27 mouse cellular contexts compared by ENCODE assay signal in the genomic region with DNA sequence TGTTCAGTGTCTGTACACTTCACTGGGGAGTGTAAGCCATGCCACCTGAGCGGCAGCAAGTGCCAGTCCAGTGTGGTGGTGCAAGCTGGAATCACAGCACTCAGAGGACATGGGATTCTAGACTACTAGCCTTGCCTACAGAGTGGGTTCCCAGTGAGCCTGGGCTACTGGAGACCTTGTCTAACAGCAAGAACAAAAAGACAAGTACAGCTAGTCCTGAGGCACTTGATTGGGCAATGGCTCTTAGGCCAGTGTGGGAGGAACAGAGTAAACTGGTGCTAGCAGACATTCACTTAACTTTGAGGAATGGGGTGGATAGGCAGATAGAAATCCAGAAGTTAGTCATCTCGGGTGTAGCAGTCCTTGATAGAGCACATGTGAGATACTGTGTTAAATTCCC. TPM values are rescaled to one million over a fixed set of nuclear protein-coding genes. Genes with fewer than 3 reads are reported as not detected.
DNase-seq lines count a peak whose midpoint lies in the region; ATAC-seq and TF ChIP-seq lines count a peak whose summit lies in the region.
"Had no signal": no experiment of that assay in that cellular context is flagged by ENCODE, and none has a peak within 500 bp of the region (broad histone marks: within the 10 kb centered on the region; RNA-seq: fewer than 3 reads in every experiment).

No protein-coding gene starts in this region.

- 86% methylated on average over 2 of the region's 2 CpGs for WGBS in heart, adult 2 months
- 88% methylated on average over 2 of the region's 2 CpGs for WGBS in cerebellum, adult 2 months

- TF ChIP-seq POLR2A in heart, adult 2 months (IDR thresholded peaks at IDR 0.05; ENCODE audit: insufficient read depth, low read depth, low read length): no peak
- no peak for TF ChIP-seq POLR2A in cerebellum, adult 2 months (IDR thresholded peaks at IDR 0.05; ENCODE audit: borderline replicate concordance, insufficient read depth, low read length)

- no peak overlapping the region for H3K27ac ChIP-seq in heart, adult 2 months
- no peak overlapping the region for H3K27ac ChIP-seq in cerebellum, adult 2 months (ENCODE audit: insufficient read depth, low read length)
- H3K27ac ChIP-seq: forebrain, embryonic 15.5 days; hindbrain, postnatal 0 days; intestine, embryonic 15.5 days; kidney, postnatal 0 days; limb, embryonic 10.5 days; limb, embryonic 15.5 days; midbrain, embryonic 12.5 days; neural tube, embryonic 12.5 days had no signal

- TF ChIP-seq EP300 in heart, adult 2 months (IDR thresholded peaks at IDR 0.05; ENCODE audit: insufficient read depth, low read depth, low read length): no peak

- H3K27me3 ChIP-seq in heart, adult 2 months (ENCODE audit: control insufficient read depth, insufficient read depth, low read length): no peaks in the 10 kb centered on the region
- H3K27me3 ChIP-seq in G1E (ENCODE audit: insufficient read depth, low read length): no peaks in the 10 kb centered on the region
- H3K27me3 ChIP-seq in cerebellum, adult 2 months (ENCODE audit: control insufficient read depth, insufficient read depth, low read length): no peaks in the 10 kb centered on the region
- H3K27me3 ChIP-seq: forebrain, embryonic 15.5 days; intestine, embryonic 15.5 days; limb, embryonic 15.5 days; midbrain, embryonic 12.5 days; neural tube, embryonic 12.5 days; Patski had no signal

- H3K79me2 ChIP-seq in heart, adult 2 months (replicated peaks; ENCODE audit: control insufficient read depth, insufficient read depth, low read length): peaks cover 1% of the 10 kb centered on the region

- H3K9ac ChIP-seq in heart, adult 2 months (ENCODE audit: low read depth, low read length): no peak overlapping the region
- H3K9ac ChIP-seq: forebrain, embryonic 15.5 days; intestine, embryonic 15.5 days; limb, embryonic 15.5 days; midbrain, embryonic 12.5 days; neural tube, embryonic 12.5 days had no signal

- intact Hi-C loops in heart, adult 2 months (cut with DNase I): no loop called here

- H3K4me1 ChIP-seq in heart, adult 2 months (ENCODE audit: control insufficient read depth, insufficient read depth, low read length): peaks cover 4% of the 10 kb centered on the region
- peaks cover 40% of the 10 kb centered on the region for H3K4me1 ChIP-seq in G1E (ENCODE audit: insufficient read depth, low read depth, low read length)
- H3K4me1 ChIP-seq in cerebellum, adult 2 months (ENCODE audit: control insufficient read depth, insufficient read depth, low read length): no peaks in the 10 kb centered on the region

- TF ChIP-seq CTCF in heart, adult 2 months (IDR thresholded peaks at IDR 0.05): no peak
- no peak for TF ChIP-seq CTCF in G1E (IDR thresholded peaks at IDR 0.05; ENCODE audit: low read depth, low read length)
- TF ChIP-seq CTCF in cerebellum, adult 2 months (IDR thresholded peaks at IDR 0.05; ENCODE audit: borderline replicate concordance, insufficient read depth, low read depth, low read length): no peak

- H3K4me3 ChIP-seq in heart, adult 2 months: no peak overlapping the region
- H3K4me3 ChIP-seq in G1E (ENCODE audit: low read depth, low read length): peak overlapping the region; percentile 58
- no peak overlapping the region for H3K4me3 ChIP-seq in cerebellum, adult 2 months (replicated peaks; ENCODE audit: insufficient read depth, low read depth, low read length)
- H3K4me3 ChIP-seq: intestine, embryonic 15.5 days; neural tube, embryonic 12.5 days had no signal

- H3K9me3 ChIP-seq in G1E (replicated peaks): no peaks in the 10 kb centered on the region
- H3K9me3 ChIP-seq: forebrain, embryonic 15.5 days; intestine, embryonic 15.5 days; limb, embryonic 10.5 days; limb, embryonic 15.5 days; midbrain, embryonic 12.5 days; neural tube, embryonic 12.5 days had no signal

- peak; percentile 82 for DNase-seq in heart, adult 11 months
- no peak for DNase-seq in heart, adult 2 months
- peak; percentile 31 for DNase-seq in 416B (ENCODE audit: low read depth)
- DNase-seq in G1E (ENCODE audit: low spot score): no peak
- peak; percentile 83 for DNase-seq in gonadal fat pad, adult 2 months (ENCODE audit: low read depth)
- no peak for DNase-seq in layer of hippocampus, adult 18-20 months (ENCODE audit: low spot score in 2 of 2)
- no peak for DNase-seq in cerebellum, adult 2 months
- DNase-seq: adrenal gland, postnatal 14 days; cerebellum, adult 18-20 months; cerebellum, postnatal 14 days; gastrocnemius, postnatal 25 days; heart, postnatal 14 days; kidney, adult 2 months; kidney, postnatal 4 days; layer of hippocampus, postnatal 36 days; lung, adult 2 months; thymus, adult 2 months; thymus, postnatal 36 days had no signal

- H3K36me3 ChIP-seq in heart, adult 2 months (ENCODE audit: control insufficient read depth, insufficient read depth, low read length): no peaks in the 10 kb centered on the region
- H3K36me3 ChIP-seq in G1E (replicated peaks): peaks cover 51% of the 10 kb centered on the region

- ATAC-seq in G1E (ENCODE audit: extremely low read depth, insufficient number of reproducible peaks, low FRiP score, poor library complexity, severe bottlenecking): no peak
- ATAC-seq: forebrain, embryonic 15.5 days; hindbrain, postnatal 0 days; intestine, embryonic 15.5 days; Patski had no signal

RNA-seq across cellular contexts. Expression of a gene that starts 1.8 kb away (rescaled TPM):
- total RNA-seq in heart, adult 2 months (2021): 10 to 100 TPM; 16.3 to 17.8 TPM
- polyA plus RNA-seq in heart, adult 2 months (2012; rRNA removed): 2.8 and 4.6 TPM in 2 replicates
- total RNA-seq in G1E (2014; fragmentation: Nextera tagmentation) (29.4 and 38.7 TPM in 2 replicates), G1E (2017) (32.6 and 36.1 TPM in 2 replicates)
- polyA plus RNA-seq in G1E (2012): 16.6 and 22.9 TPM in 2 replicates
- polyA plus RNA-seq in gonadal fat pad, adult 2 months (2012; rRNA removed): 3.9 and 4.1 TPM in 2 replicates
- 10 to 100 TPM; 31.4 to 32.5 TPM for total RNA-seq in layer of hippocampus, adult 18-20 months (2021)
- 17.6 and 18.5 TPM in 2 replicates for polyA plus RNA-seq in cerebellum, adult 2 months (2012; rRNA removed)

RNA-seq across cellular contexts. Expression of a gene that starts 47.9 kb away (rescaled TPM):
- total RNA-seq in heart, adult 2 months (2021): 100 to 1,000 TPM; 208 to 233 TPM
- polyA plus RNA-seq in heart, adult 2 months (2012; rRNA removed): 30.2 and 73.0 TPM in 2 replicates
- total RNA-seq in G1E (2014; fragmentation: Nextera tagmentation) (96.1 and 115 TPM in 2 replicates), G1E (2017) (80.9 and 91.5 TPM in 2 replicates)
- polyA plus RNA-seq in G1E (2012): 10.0 and 12.4 TPM in 2 replicates
- 29.1 and 30.4 TPM in 2 replicates for polyA plus RNA-seq in gonadal fat pad, adult 2 months (2012; rRNA removed)
- 100 to 1,000 TPM; 378 to 398 TPM for total RNA-seq in layer of hippocampus, adult 18-20 months (2021)
- 185 and 190 TPM in 2 replicates for polyA plus RNA-seq in cerebellum, adult 2 months (2012; rRNA removed)

RNA-seq across cellular contexts. Expression of a gene that starts 58.3 kb away (rescaled TPM):
- 10 to 100 TPM in 1 of 2 experiments, 1 to 10 TPM in 1; 6.7 to 10.7 TPM for total RNA-seq in heart, adult 2 months (2021)
- 5.4 and 6.9 TPM in 2 replicates for polyA plus RNA-seq in heart, adult 2 months (2012; rRNA removed)
- total RNA-seq in G1E (2014; fragmentation: Nextera tagmentation) (19.6 and 28.1 TPM in 2 replicates), G1E (2017) (3.0 and 4.6 TPM in 2 replicates)
- polyA plus RNA-seq in G1E (2012): 117 and 145 TPM in 2 replicates
- polyA plus RNA-seq in gonadal fat pad, adult 2 months (2012; rRNA removed): 11.5 and 18.8 TPM in 2 replicates
- total RNA-seq in layer of hippocampus, adult 18-20 months (2021): 10 to 100 TPM; 33.5 to 36.5 TPM
- polyA plus RNA-seq in cerebellum, adult 2 months (2012; rRNA removed): 17.9 and 18.0 TPM in 2 replicates

Comparison
In these comparisons a context has a peak if more than half of its experiments do, and no peak if none do; other contexts are left out.
1. DNase-seq: peak in heart, adult 11 months (single experiment), 416B (single experiment) and gonadal fat pad, adult 2 months (single experiment); none in heart, adult 2 months (0 of 2), G1E (single experiment), layer of hippocampus, adult 18-20 months (0 of 2) and cerebellum, adult 2 months (0 of 2).